Mouse (Mus musculus) urinary bladder, postnatal 14 days (tissue): Measurements from ENCODE around the gene Sult6b2.

Source experiments
- DNase-seq: peaks from one replicate; pipeline ENCODE4 v3.0.0; 2021; ENCODE audit warnings: low spot score

Sult6b2 gene

GRCm38 (mm10) chr6:142779045-142779811 lies 25.1 kb downstream of the Sult6b2 start:
- DNase-seq, result peak; percentile 11

- no peak for DNase-seq
Measured at GRCm38 (mm10) chr6:142776935-142777334, 27.4 kb downstream of the Sult6b2 start.

DNA sequence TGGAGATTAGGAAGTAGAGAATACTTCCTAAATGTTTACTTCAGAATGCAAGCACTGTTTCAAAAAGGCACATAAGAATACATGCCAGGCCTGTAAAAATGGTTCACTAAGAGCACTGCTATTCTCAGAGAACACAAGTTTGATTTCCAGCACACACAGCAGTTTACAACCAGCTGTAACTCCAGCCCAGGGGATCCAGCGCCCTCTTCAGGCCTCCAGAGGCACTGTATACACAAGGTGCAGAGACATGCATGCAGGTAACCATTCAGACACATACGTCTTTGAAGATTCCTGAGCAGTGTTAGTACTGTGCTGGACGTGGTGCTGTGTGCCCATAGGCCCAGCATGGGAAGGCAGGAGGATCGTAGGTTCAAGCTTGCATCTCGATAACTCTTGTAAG lies 30.7 kb downstream of the Sult6b2 start:
- DNase-seq, result no peak

DNA sequence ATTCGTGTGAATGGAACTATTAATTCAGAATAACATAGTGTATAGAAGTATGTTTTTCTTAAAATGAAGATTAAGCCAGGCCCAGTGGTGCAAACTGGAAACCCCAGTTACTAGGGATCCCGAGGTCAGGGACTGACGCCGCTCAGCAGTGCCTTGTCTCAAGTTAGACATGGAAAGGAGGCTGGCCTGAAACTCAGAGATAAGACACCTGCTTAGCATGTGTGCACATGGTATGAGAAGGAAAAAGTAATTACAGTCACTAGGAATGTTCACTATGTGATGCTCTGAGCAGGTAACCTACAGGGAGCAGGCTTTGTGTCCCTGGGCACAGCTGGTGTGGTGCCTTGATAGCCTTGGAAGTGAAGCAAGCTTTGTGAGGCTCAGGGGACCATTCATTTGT lies 32.7 kb downstream of the Sult6b2 start:
- DNase-seq, result no peak

DNA sequence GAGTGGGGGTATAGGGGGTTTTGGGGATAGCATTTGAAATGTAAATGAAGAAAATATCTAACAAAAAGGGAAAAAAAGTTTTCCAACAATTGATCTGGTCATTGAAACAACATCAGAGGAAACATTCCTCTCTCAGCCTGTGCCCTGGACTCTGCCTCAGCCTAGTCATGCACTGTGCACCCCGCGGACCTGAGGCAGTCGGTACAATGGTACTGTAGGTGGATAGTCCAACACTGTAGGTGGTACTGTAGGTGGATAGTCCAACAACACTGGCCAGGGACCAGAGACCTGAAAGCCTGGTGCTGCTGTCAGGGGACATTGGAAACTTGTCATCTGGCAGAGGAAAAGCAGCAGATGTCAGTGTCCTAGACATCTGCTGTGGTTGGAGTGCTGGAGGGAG lies 34.4 kb downstream of the Sult6b2 start:
- DNase-seq, result no peak

DNA sequence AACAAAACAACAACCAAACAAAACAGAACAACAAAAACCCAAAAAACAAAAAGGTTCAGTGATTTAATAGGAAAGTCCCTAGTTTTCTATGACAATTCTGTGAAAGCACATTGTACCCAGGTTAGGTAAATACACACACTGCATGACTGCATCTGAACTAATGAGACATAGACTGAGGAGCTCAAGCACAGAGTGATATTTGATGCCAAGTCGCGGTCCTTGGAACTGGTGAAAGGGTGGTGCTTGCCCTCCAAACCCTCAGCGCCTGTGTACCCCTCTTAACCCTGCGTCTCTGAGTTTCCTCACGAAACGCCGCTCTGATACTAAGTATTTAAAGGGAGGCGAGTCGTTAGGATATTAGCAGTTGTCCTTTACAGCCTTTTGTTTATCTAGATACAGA lies 37.0 kb downstream of the Sult6b2 start:
- no peak for DNase-seq

- DNase-seq, result no peak
Measured at GRCm38 (mm10) chr6:142764933-142765332, 39.4 kb downstream of the Sult6b2 start.

DNA sequence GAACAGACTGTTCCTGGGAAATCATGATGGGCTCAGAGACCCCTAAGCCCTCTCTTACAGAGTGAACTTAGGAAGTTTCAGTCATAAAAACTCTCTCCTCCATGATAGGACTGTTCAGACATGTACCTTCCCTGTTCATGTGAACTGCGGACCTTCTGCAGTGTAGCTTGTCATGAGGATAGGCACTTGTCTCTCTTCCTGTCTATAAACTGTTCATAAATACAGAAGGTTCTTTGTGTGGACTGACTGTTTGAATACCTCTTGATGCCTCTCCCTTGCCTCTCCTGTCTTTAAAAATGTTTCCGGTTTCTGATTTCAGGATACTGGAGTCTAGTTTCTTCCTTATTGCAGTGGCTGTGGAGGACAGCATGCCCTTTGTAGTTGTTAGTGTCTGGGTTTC lies 44.7 kb downstream of the Sult6b2 start:
- DNase-seq, result no peak

GRCm38 (mm10) chr6:142758562-142758961 lies 45.7 kb downstream of the Sult6b2 start:
- no peak for DNase-seq

GRCm38 (mm10) chr6:142757976-142758375 lies 46.3 kb downstream of the Sult6b2 start:
- DNase-seq, result no peak

DNA sequence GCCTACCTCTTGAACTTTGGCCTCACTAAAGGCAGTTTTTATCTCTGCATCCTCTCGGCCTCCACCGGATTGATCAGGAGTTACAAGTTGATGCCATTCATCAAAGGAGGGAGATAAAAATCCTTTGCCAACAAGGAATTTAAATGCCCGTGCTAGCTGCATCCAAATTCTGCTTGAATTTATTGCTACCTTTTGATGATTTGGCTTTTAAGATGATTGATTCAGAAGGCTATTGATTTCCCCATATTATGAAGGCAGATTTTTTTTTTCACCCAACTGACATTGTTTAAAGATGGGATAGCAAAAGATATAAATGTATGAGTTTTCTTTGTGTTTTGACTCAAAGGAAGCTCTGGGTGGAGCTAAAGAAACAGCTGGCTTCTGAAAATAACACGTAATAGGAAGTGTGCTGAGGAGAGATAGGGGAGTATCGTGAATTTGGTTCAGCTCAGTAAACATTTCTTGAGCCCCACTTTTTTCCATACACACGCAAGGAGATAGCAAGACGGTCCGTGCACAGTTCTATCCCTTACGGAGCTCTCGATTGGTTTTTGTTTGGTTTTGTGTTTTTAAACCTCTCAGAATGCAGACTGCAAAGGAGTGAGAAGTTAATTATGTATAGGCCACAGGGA lies 46.9 kb downstream of the Sult6b2 start:
- no peak for DNase-seq

GRCm38 (mm10) chr6:142756507-142757333 lies 47.6 kb downstream of the Sult6b2 start, which contains the start of gene Cmas:
Cmas (plus strand) TSS chr6:142756686.
- peak; percentile 92 for DNase-seq

- no peak for DNase-seq
Measured at GRCm38 (mm10) chr6:142752331-142753246, 51.7 kb downstream of the Sult6b2 start.

GRCm38 (mm10) chr6:142751365-142751764 lies 52.9 kb downstream of the Sult6b2 start:
- DNase-seq, result no peak

GRCm38 (mm10) chr6:142748057-142748708 lies 56.1 kb downstream of the Sult6b2 start:
- DNase-seq, result no peak

- no peak for DNase-seq
Measured at GRCm38 (mm10) chr6:142747165-142747564, 57.1 kb downstream of the Sult6b2 start.

- no peak for DNase-seq
Measured at GRCm38 (mm10) chr6:142746765-142747164, 57.5 kb downstream of the Sult6b2 start.

DNA sequence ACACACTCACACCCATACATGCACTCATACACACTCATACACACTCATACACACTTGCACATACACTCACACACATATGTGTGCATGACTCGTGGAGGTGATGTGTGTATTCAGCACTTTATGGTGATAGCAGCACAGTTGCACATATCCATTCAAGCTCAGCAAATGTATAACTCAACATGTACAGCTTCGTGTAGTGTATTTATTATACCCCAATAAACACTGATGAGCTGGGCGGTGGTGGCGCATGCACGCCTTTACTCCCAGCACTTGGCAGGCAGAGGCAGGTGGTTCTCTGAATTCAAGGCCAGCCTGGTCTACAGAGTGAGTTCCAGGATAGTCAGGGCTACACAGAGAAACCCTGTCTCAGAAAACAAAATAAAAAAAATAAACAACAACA lies 58.8 kb downstream of the Sult6b2 start:
- DNase-seq, result no peak

- no peak for DNase-seq
Measured at GRCm38 (mm10) chr6:142743193-142743592, 61.1 kb downstream of the Sult6b2 start.

- no peak for DNase-seq
Measured at GRCm38 (mm10) chr6:142741763-142742162, 62.5 kb downstream of the Sult6b2 start.

GRCm38 (mm10) chr6:142738637-142739036 lies 65.7 kb downstream of the Sult6b2 start:
- DNase-seq, result no peak
